Mouse (Mus musculus) heart, postnatal 0 days (tissue): ENCODE results near the gene Aspscr1.

Experiments used
- CTCF ChIP-seq: IDR thresholded peaks from 2 replicates; pipeline ENCODE4 v1.5.1; 2016; ENCODE audit warnings: antibody characterized with exemption, control low read depth, low read depth
- EP300 ChIP-seq: IDR thresholded peaks from 2 replicates; pipeline ENCODE4 v1.6.1; 2016; ENCODE audit warnings: antibody characterized with exemption, low read depth

GRCm38 (mm10) chr11:120661076-120661460 is 11.7 kb upstream of the Aspscr1 start, which contains the start of gene Notum:
- TF ChIP-seq CTCF (no peak), EP300 (no peak)
